Mouse (Mus musculus) midbrain, embryonic 12.5 days (tissue): ENCODE measurements around the gene Spo11. TPM values are rescaled to one million over a fixed set of nuclear protein-coding genes. Genes with fewer than 3 reads are reported as not detected.
A peak's percentile ranks its signal among the peaks of the same experiment; 100 is the strongest.

ENCODE experiments used
- ATAC-seq: fragments of 200-750 bp; cut with Nextera tagmentation; 2 replicates; pipeline ENCODE4 v1.8.0; 2017; ENCODE audit warnings: low read depth, moderate TSS enrichment, moderate library complexity; ENCODE audit not compliant: low FRiP score
- H3K27ac ChIP-seq: fragments of 300-500 bp; sonication (generic); replicated peaks from 2 replicates; pipeline ENCODE4 v1.5.1; 2016; ENCODE audit warnings: mild to moderate bottlenecking
- H3K27me3 ChIP-seq: fragments of 300-500 bp; sonication (generic); 2 replicates; pipeline ENCODE4 v1.6.1; 2016; ENCODE audit warnings: mild to moderate bottlenecking
- H3K36me3 ChIP-seq: fragments of 300-500 bp; sonication (generic); 2 replicates; pipeline ENCODE4 v1.6.1; 2016
- H3K4me1 ChIP-seq: fragments of 300-500 bp; sonication (generic); 2 replicates; pipeline ENCODE4 v1.6.1; 2016
- H3K4me2 ChIP-seq: fragments of 300-500 bp; sonication (generic); replicated peaks from 2 replicates; pipeline ENCODE4 v1.6.1; 2016; ENCODE audit warnings: mild to moderate bottlenecking, moderate library complexity
- H3K4me3 ChIP-seq: fragments of 300-500 bp; sonication (generic); 2 replicates; pipeline ENCODE4 v1.5.1; 2016; ENCODE audit warnings: mild to moderate bottlenecking
- H3K9ac ChIP-seq: fragments of 300-500 bp; sonication (generic); replicated peaks from 2 replicates; pipeline ENCODE4 v1.6.1; 2016; ENCODE audit warnings: mild to moderate bottlenecking, moderate library complexity
- H3K9me3 ChIP-seq: fragments of 300-500 bp; sonication (generic); 2 replicates; pipeline ENCODE4 v1.6.1; 2016; ENCODE audit warnings: mild to moderate bottlenecking
- WGBS: fragments of 180-500 bp; shearing (Covaris S2); methylation state at CpG from one replicate; pipeline ENCODE4 v1.1.7; 2016; 5-methylcytosine and 5-hydroxymethylcytosine counted together
- polyA plus RNA-seq: library from polyadenylated mRNA; unstranded; fragments of >200 nt; fragmentation: Nextera tagmentation; extraction: Ambion mirVana; gene quantifications from 2 replicates; pipeline ENCODE4 v1.2.1, GENCODE M21; 2016

Spo11 gene
- polyA plus RNA-seq, 1 experiment from 2014 or later = 0.82 TPM

DNA sequence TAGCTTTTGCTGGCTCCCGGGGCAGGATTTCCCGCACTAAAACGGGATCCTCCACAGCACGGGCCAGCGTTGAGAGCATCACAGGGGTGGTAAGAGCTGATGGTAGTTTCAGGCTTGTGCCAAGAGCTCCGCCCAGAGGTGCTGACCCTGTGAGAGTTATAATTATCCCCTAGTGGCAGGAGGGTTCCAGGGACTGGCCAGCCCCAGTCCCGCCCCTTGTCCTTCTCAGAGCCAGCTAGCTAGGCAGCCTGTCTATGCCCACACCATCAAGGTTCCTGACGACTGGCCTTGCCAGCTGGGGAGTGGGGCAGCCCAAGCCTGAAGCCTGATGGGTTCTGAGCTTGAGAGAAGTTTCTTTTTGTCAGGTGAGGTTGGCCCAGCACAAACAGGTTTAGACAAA is 41.1 kb downstream of the Spo11 start:
- H3K4me2 ChIP-seq = no peak overlapping the region
- no peaks in the 10 kb centered on the region for H3K9me3 ChIP-seq
- no peak overlapping the region for H3K27ac ChIP-seq
- H3K4me1 ChIP-seq = peaks cover 32% of the 10 kb centered on the region
- H3K4me3 ChIP-seq = no peak overlapping the region
- no peak for ATAC-seq
- no peak overlapping the region for H3K9ac ChIP-seq
- H3K27me3 ChIP-seq = peaks cover 45% of the 10 kb centered on the region
- H3K36me3 ChIP-seq = peaks cover 30% of the 10 kb centered on the region
- WGBS = 27% methylated on average over 8 of the region's 8 CpGs

DNA sequence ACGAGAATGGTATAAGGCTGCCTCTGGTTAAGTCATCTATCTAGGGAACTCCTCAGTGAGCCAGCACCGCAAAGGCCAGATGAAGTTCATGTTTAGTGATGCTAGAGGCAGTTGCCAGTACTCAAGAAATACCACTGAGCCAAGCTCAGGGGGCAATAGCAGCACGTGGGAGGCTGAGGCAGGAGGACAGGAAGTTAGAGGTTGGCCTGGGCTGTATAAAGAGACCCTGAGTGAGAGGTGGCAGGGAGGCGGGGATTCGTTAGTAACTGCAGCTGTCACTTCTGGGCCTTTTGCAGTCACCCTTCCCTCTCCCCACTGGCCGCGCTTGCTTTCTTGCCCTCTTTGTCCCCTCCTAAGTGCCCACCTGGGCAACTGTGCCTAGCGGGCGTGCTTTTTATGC is 41.8 kb downstream of the Spo11 start:
- WGBS = 13% methylated on average over 9 of the region's 9 CpGs
- H3K4me2 ChIP-seq = peak overlapping the region; percentile 53
- ATAC-seq = 0 out of 2 replicates have a peak, but pooled peaks have one; percentile 0

DNA sequence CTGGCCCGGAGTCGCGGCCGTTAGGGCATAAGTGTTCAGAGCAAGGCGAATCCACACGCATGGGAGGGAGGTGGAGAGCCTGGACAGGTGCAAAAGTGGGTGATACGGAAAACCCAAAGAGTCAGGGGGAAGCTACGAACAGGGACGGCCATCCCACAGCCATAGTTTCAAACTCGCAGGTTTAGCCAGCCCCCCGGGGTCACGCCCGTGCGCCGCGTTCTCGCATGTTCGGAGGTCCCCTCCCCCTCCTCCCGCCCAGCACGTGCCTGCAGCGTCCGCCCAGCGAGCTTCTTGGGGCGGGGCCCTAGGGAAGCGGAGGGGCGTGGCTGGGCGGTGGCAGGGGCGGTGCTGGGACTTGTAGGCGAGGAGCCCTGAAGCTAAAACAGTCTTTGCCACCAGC is 42.3 kb downstream of the Spo11 start:
- peaks cover 45% of the 10 kb centered on the region for H3K27me3 ChIP-seq
- no peaks in the 10 kb centered on the region for H3K9me3 ChIP-seq
- under 1% methylated on average over 25 of the region's 29 CpGs for WGBS
- H3K4me2 ChIP-seq = peak overlapping the region; percentile 53
- H3K4me1 ChIP-seq = peaks cover 44% of the 10 kb centered on the region
- H3K9ac ChIP-seq = peak overlapping the region; percentile 2; the same call in 1 of the 2 replicates
- peak overlapping the region; percentile 28 for H3K4me3 ChIP-seq
- H3K36me3 ChIP-seq = peaks cover 23% of the 10 kb centered on the region
- H3K27ac ChIP-seq = no peak overlapping the region
- ATAC-seq = peak; percentile 67

More for the DNA sequence above, 41.8 kb downstream of the Spo11 start:
- Histone ChIP-seq H3K4me1 (peaks cover 39% of the 10 kb centered on the region), H3K9me3 (no peaks in the 10 kb centered on the region), H3K36me3 (peaks cover 25% of the 10 kb centered on the region), H3K27me3 (peaks cover 45% of the 10 kb centered on the region), H3K9ac (peak overlapping the region; percentile 2; the same call in 1 of the 2 replicates), H3K4me3 (peak overlapping the region; percentile 28), H3K27ac (no peak overlapping the region)

DNA sequence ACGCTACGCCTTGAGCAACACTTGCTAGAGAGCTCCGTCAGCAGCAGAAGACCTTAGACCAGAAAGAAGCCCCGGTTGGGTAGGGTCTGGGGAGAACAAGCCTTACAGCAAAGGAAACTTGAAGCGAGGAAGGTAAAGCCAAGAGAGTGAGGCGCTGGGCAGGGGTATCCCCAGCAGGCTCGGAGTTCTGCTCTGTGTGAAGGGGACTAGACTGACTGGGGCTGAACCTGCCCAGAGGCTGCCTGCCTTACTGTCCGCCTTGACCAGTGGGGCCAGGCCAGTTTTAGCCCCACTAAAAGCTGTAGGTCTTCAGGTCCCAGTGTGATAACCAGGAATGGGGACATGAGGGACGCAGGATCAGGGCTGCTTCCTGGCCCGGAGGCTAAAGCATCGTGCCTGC is 42.9 kb downstream of the Spo11 start, which contains the start of gene Rbm38:
TSS of gene Rbm38 (plus strand) at position 69 of the 400 bp plus-strand sequence.
- Histone ChIP-seq H3K4me3 (peak within 1 kb of the TSS; percentile 28), H3K9me3 (no peaks in the 10 kb centered on the region), H3K27me3 (peaks cover 45% of the 10 kb centered on the region), H3K9ac (peak within 1 kb of the TSS; percentile 2; the same call in 1 of the 2 replicates), H3K36me3 (peaks cover 21% of the 10 kb centered on the region), H3K4me1 (peaks cover 50% of the 10 kb centered on the region), H3K27ac (no peak within 1 kb of the TSS), H3K4me2 (peak within 1 kb of the TSS; percentile 91)
- ATAC-seq = no peak
- 23% methylated on average over 11 of the region's 11 CpGs for WGBS

DNA sequence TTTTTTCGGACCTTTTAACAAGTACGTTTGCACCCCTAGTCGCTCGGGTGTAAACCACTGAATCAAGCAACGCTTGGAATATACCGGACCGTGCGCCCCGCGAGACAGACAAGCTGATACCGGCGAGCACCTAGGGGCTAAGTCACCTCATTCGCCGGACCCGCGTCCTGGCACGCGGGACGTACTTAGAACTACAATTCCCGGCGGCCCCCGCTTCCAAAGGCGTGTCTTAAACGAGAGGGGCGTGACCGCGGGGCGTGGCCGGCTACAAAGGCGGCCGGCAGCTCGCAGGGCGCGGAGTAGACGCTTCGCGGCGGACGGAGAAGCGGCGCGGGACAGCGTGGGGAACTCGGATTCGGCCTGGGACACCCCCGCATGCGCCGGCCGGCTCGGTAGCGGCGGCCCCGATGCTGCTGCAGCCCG is 44.1 kb downstream of the Spo11 start:
- peaks cover 21% of the 10 kb centered on the region for H3K36me3 ChIP-seq
- peak overlapping the region; percentile 76 for H3K9ac ChIP-seq
- WGBS = 1% methylated on average over 39 of the region's 54 CpGs
- H3K27ac ChIP-seq = peak overlapping the region; percentile 79
- H3K9me3 ChIP-seq = no peaks in the 10 kb centered on the region
- peaks cover 45% of the 10 kb centered on the region for H3K27me3 ChIP-seq
- peak overlapping the region; percentile 91 for H3K4me2 ChIP-seq
- peak overlapping the region; percentile 84 for H3K4me3 ChIP-seq
- ATAC-seq = peak; percentile 79
- peaks cover 61% of the 10 kb centered on the region for H3K4me1 ChIP-seq

DNA sequence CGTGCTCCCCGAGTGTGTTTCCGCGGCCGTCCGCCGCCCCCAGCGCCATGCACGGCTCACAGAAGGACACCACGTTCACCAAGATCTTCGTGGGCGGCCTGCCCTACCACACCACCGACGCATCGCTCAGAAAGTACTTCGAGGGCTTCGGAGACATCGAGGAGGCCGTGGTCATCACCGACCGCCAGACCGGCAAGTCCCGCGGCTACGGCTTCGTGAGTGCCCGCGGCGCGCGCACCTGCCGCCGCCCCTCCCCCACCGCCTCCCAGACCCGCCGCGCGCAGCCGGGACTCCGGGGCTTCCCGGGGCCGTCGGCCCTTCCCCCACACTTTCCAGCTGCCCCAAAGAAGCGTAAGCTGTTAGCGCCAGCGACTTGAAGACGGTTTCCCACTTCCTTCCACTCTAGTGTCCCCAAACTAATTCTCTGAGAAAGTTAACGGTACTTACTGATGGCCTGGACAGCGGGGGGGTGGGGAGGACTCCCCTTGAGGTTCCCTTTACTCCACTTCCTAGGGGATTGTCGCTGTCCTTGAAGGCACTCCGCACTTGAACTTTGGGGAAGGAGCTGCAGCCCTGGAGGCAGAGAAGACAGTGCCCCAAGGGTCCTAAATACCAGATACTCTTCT is 44.7 kb downstream of the Spo11 start:
- Histone ChIP-seq H3K9me3 (no peaks in the 10 kb centered on the region), H3K4me2 (peak overlapping the region; percentile 91), H3K27me3 (peaks cover 42% of the 10 kb centered on the region), H3K4me3 (peak overlapping the region; percentile 84), H3K27ac (peak overlapping the region; percentile 79), H3K4me1 (peaks cover 64% of the 10 kb centered on the region), H3K9ac (peak overlapping the region; percentile 76), H3K36me3 (peaks cover 25% of the 10 kb centered on the region)
- under 1% methylated on average over 33 of the region's 51 CpGs for WGBS
- peak; percentile 64 for ATAC-seq

DNA sequence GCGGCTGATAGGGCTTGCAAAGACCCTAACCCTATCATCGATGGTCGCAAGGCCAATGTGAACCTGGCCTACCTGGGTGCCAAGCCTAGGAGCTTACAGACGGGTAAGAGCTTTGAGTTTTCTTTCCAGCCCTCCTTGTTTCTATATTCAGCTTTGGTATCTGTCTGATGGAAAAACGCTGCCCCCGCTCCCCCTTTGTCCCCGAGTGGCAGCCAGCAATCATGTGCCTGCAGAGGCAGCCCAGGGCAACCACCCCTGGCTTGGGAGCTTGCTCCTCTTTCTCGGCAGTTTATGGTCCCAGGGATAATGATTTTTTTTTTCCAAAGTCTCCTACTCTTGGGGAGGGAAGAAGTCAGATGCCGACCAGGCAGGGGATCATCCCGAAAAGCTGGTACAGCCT is 45.3 kb downstream of the Spo11 start:
- Histone ChIP-seq H3K36me3 (peaks cover 27% of the 10 kb centered on the region), H3K27me3 (peaks cover 35% of the 10 kb centered on the region), H3K27ac (0 out of 2 replicates have a peak overlapping the region, but pooled peaks have one; percentile 79), H3K9me3 (no peaks in the 10 kb centered on the region), H3K9ac (peak overlapping the region; percentile 76), H3K4me1 (peaks cover 64% of the 10 kb centered on the region), H3K4me3 (peak overlapping the region; percentile 84), H3K4me2 (peak overlapping the region; percentile 91)
- no peak for ATAC-seq
- 21% methylated on average over 10 of the region's 10 CpGs for WGBS

DNA sequence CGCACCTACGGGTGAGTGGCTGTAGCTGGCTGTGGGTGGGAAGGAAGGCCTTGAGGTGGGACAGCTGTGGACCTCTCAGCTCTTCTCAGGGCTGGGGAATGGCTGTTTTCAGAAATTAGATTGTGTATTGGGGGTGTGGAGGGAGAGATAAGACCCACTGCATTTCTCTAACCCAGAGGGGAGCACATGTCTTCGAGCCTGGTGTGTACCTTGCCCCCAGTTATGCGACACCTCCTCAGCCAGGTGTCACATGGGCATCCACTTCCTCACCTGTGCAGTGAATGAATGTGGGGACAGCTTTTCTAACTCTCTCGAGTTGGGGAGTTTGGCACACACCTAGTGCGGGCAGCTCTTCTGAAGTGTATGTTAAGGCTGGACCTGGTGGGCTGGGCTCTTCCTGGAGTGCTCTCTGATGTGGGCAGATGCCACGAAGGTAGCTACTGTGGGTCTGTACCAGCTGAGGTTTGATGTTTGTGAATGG is 45.9 kb downstream of the Spo11 start:
- H3K9ac ChIP-seq = peak overlapping the region; percentile 76
- H3K9me3 ChIP-seq = no peaks in the 10 kb centered on the region
- WGBS = 84% methylated on average over 7 of the region's 7 CpGs
- peaks cover 33% of the 10 kb centered on the region for H3K36me3 ChIP-seq
- peak overlapping the region; percentile 91 for H3K4me2 ChIP-seq
- no peak overlapping the region for H3K27ac ChIP-seq
- ATAC-seq = no peak
- H3K27me3 ChIP-seq = peaks cover 29% of the 10 kb centered on the region
- peaks cover 64% of the 10 kb centered on the region for H3K4me1 ChIP-seq
- peak overlapping the region; percentile 84 for H3K4me3 ChIP-seq

DNA sequence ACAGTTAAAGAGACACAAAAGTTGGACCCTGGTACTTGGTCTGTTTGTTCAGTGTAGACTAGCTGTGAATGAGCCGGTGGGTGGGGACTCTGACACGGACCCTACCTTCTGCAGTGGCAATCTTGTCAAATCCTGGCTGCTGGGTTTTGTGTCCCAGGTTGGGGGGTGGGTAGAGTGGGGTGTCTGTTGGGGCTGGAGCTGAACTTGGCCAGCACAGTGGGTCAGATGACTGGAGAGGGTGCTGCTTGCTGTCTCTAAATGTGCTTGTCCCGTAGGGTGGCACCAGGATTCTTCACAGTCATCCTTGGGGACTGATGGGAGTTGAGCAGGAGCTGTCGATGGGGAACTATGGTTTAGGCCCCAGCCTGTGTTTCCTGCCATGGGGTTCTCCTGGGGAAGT is 46.5 kb downstream of the Spo11 start:
- peaks cover 59% of the 10 kb centered on the region for H3K4me1 ChIP-seq
- ATAC-seq = no peak
- H3K4me2 ChIP-seq = peak overlapping the region; percentile 91
- no peak overlapping the region for H3K27ac ChIP-seq
- H3K27me3 ChIP-seq = peaks cover 24% of the 10 kb centered on the region
- 78% methylated on average over 4 of the region's 4 CpGs for WGBS
- no peak overlapping the region; the same call in 1 of the 2 replicates for H3K9ac ChIP-seq
- no peaks in the 10 kb centered on the region for H3K9me3 ChIP-seq
- peak overlapping the region; percentile 84 for H3K4me3 ChIP-seq
- H3K36me3 ChIP-seq = peaks cover 38% of the 10 kb centered on the region

DNA sequence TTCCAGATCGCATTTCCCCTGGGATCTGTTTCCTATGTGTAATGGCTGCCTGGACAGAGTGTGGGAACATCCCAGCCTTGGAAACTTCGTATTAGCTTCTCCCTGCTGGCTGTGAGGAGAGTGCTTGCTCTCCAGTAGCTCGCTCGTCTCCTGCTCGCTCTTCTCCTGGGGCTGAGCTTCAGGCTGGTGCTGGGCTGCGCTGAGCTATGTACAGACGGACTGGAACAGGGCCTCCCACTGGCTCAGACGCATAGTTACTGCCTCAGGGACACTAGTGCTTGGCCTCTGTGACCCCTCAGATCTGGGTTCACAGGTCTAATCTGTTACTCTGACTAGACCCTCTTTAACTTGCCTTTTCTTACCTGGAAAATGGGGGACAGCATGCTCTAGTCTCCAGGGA is 46.9 kb downstream of the Spo11 start:
- Histone ChIP-seq H3K4me1 (peaks cover 55% of the 10 kb centered on the region), H3K9me3 (no peaks in the 10 kb centered on the region), H3K4me3 (peak overlapping the region; percentile 84; the same call in 1 of the 2 replicates), H3K36me3 (peaks cover 42% of the 10 kb centered on the region), H3K27me3 (peaks cover 20% of the 10 kb centered on the region), H3K4me2 (peak overlapping the region; percentile 91), H3K9ac (peak overlapping the region; percentile 28; the same call in 1 of the 2 replicates), H3K27ac (no peak overlapping the region)
- ATAC-seq = no peak
- 70% methylated on average over 8 of the region's 8 CpGs for WGBS

DNA sequence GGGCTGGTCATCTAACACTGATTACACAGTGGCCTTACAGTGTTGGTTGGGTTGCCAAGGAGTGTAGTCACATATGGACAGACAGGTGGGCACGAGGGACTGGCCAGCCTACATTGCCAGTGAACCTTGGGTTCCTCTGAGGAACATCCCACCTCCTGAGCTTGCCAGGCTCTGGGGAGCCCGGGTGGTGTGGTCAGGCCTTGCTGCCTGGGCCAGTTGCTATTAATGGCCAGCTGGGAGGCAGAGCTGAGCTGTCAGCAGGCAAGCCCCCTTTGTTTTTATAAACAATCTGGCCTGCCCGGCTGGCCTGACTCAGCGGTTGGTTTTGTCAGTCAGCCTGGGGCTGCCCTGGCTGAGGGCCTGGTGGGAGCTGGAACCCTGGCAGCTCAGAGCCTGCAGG is 47.4 kb downstream of the Spo11 start:
- H3K4me2 ChIP-seq = peak overlapping the region; percentile 91
- peaks cover 50% of the 10 kb centered on the region for H3K4me1 ChIP-seq
- WGBS = 35% methylated on average over 4 of the region's 4 CpGs
- peak overlapping the region; percentile 5; the same call in 1 of the 2 replicates for H3K4me3 ChIP-seq
- H3K9me3 ChIP-seq = no peaks in the 10 kb centered on the region
- ATAC-seq = no peak
- peaks cover 14% of the 10 kb centered on the region for H3K27me3 ChIP-seq
- H3K9ac ChIP-seq = peak overlapping the region; percentile 34; the same call in 1 of the 2 replicates
- 0 out of 2 replicates have a peak overlapping the region, but pooled peaks have one; percentile 30 for H3K27ac ChIP-seq
- H3K36me3 ChIP-seq = peaks cover 44% of the 10 kb centered on the region

DNA sequence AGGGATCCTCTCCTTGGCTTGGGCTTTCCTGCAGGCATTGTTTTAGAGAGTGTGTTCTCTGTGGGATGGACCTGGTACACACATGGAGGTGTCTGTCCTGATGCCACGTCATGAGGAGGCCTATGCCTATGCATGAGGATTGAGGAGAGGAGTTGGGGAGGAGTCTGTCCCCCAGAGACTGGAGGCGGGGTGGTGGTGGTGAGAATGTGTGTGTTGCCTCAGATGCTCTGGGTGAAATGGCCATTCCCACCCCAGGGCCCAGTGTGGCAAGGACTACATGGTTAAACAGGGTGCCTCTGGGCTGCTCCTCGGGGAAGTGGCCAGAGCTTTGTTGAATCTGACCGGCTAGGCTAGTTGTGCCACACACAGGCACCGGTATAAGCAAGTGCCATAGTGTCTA is 48.8 kb downstream of the Spo11 start:
- H3K36me3 ChIP-seq = peaks cover 58% of the 10 kb centered on the region
- H3K9me3 ChIP-seq = no peaks in the 10 kb centered on the region
- H3K4me3 ChIP-seq = no peak overlapping the region
- peak overlapping the region; percentile 9; the same call in 1 of the 2 replicates for H3K4me2 ChIP-seq
- H3K27me3 ChIP-seq = peaks cover 1% of the 10 kb centered on the region; the same call in 1 of the 2 replicates
- H3K9ac ChIP-seq = no peak overlapping the region
- ATAC-seq = no peak
- H3K27ac ChIP-seq = no peak overlapping the region
- H3K4me1 ChIP-seq = peaks cover 45% of the 10 kb centered on the region
- 86% methylated on average over 5 of the region's 5 CpGs for WGBS
